Mouse (Mus musculus) naive thymus-derived CD4-positive, alpha-beta T cell, adult 2 months (primary cell): ENCODE measurements at regions not wholly inside any gene's neighbourhood (a gene's known extent, or its start where the extent isn't known, plus 50 kb on each side); places are given as distances from the start of the nearest gene placed in this dataset.

Experiments
- DNase-seq: peaks from one replicate; pipeline ENCODE4 v3.0.0-alpha.2; 2011; ENCODE audit warnings: low read depth

DNA sequence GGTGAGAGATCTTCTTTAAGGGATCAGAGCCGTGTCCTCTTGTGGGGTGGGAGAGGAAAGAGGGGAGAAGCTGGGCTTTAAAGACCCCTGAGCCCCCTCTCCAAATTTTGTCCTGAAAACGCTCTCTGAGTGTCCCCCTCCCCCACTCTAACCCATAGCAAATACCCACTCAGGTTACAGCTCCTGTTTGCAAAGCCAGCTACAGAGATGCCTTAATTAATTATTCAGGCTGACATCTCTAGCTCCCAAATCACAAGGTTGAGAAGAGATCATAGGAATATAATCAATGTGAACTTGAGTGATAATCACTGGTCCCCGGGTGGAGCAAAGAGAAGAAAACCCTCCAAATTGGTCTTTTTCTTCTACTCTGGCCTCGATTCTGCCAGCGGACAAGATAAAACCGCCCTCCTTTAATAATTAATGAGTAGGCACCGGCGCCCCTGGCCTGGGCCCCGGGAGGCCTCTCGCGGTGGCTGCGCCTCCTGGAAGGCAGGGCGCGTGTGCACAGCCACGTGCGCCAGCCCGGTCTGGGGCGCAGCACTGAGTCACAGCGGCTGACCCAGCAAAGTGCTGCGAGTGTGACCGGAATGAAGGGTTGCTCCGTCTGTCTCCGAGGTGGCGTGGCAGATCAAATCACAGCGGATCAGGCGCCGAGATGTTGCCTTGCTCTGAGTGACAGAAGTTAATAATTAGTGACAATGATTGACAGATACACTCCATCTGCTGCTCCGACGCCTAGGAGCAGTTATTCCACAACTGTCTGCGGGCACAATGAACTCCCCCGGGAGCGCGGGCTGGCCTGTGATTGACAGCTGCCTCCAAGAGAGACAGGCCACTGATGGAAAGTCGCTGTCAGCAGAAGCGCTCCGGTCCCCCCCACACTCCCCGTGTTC lies 72.7 kb upstream of the 4930535I16Rik start:
- no peak for DNase-seq
